Mouse (Mus musculus) C2C12 (cell line): Measurements from ENCODE around the gene Wdtc1.

ENCODE experiments used
- CTCF ChIP-seq: IDR thresholded peaks from one replicate; pipeline ENCODE4 v1.5.1; 2011; ENCODE audit not compliant: control insufficient read depth, insufficient read depth, insufficient read length
- MAX ChIP-seq: IDR thresholded peaks from one replicate; pipeline ENCODE4 v1.6.1; 2011; ENCODE audit warnings: mild to moderate bottlenecking, control low read depth
- MYOD1 ChIP-seq: IDR thresholded peaks from one replicate; pipeline ENCODE4 v1.6.1; 2011; ENCODE audit warnings: low read depth; ENCODE audit not compliant: control insufficient read depth, insufficient read length
- MYOG ChIP-seq: IDR thresholded peaks from one replicate; pipeline ENCODE4 v1.6.1; 2011; ENCODE audit not compliant: control insufficient read depth, insufficient read length; ENCODE audit errors: extremely low read depth
- USF1 ChIP-seq: IDR thresholded peaks from one replicate; pipeline ENCODE4 v1.6.1; 2011; ENCODE audit warnings: low read depth, mild to moderate bottlenecking, control low read depth, moderate library complexity

- TF ChIP-seq CTCF: no peak
- TF ChIP-seq MAX: no peak
- no peak for TF ChIP-seq MYOD1
- TF ChIP-seq USF1: no peak
- no peak for TF ChIP-seq MYOG
Measured at GRCm38 (mm10) chr4:133262882-133263281, 90.4 kb downstream of the Wdtc1 start, which contains the start of gene Sytl1.
